Mouse (Mus musculus): ENCODE results near the gene Pax6.

Pax6 gene

DNA sequence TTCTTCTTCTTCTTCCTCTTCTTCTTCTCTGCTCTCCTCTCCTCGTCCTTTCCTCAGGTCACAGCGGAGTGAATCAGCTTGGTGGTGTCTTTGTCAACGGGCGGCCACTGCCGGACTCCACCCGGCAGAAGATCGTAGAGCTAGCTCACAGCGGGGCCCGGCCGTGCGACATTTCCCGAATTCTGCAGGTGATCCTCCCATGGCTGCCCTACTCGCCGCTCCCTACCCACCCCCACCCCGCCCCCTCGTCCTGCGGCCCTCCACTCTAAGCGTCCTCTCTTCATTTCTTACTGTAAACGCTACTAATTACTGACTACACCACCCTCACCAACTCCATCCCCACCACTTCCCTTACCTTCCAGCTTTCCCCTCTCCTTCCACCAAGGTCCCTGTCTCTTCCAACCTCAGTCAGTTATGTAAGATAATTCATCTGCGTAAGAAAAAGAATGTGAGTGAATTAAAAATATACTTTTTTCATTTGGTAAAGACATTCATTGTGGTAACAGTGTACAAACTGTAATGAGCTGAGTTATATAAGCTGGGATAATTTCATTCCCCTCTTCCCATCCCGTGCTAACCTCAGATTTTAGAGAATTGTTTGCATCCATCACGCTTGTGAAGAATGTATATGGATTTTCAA is 15.2 kb downstream of the Pax6 start:
- no peak for DNase-seq (ENCODE audit: low spot score in 2 of 2)

DNA sequence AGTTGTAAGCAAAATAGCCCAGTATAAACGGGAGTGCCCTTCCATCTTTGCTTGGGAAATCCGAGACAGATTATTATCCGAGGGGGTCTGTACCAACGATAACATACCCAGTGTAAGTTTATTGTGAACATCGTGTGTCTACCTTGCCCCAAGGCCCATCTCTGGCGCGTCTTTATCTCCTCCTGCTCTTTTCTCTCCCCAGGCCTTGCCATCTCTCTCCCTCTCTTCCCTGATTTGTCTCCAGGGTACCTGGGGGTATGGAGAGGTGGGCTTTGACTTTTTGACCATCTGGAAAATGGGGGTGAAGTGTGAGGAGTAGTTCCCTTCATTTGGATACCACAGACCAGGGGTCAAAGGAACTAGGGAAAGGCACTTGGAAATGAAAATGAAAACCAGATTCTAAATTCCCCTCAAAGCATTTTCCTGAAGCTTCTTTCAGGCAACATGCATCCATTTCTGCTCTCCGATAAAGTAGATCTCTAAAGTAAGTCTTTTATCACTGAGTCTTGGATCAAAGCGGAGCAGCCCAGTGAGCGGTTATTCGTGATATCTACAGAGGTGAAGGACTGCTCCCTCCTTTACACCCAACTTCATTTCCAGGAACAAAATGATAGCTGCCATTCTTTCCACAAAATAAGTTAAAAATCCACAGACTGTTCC is 16.4 kb downstream of the Pax6 start:
- DNase-seq (ENCODE audit: low spot score in 2 of 2), result no peak

DNA sequence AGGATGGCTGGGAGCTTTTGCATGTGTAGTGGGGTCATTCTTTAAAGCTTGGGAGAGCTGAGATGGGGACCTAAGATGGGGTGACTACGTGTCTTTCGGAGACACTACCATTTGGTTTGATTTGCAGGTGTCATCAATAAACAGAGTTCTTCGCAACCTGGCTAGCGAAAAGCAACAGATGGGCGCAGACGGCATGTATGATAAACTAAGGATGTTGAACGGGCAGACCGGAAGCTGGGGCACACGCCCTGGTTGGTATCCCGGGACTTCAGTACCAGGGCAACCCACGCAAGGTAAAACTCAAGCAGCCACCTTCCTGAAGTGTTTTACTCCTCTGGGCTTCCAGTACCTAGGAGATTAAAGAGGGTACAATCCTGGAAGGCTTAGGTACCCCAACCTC is 17.0 kb downstream of the Pax6 start:
- DNase-seq (ENCODE audit: low spot score in 2 of 2), result no peak

DNA sequence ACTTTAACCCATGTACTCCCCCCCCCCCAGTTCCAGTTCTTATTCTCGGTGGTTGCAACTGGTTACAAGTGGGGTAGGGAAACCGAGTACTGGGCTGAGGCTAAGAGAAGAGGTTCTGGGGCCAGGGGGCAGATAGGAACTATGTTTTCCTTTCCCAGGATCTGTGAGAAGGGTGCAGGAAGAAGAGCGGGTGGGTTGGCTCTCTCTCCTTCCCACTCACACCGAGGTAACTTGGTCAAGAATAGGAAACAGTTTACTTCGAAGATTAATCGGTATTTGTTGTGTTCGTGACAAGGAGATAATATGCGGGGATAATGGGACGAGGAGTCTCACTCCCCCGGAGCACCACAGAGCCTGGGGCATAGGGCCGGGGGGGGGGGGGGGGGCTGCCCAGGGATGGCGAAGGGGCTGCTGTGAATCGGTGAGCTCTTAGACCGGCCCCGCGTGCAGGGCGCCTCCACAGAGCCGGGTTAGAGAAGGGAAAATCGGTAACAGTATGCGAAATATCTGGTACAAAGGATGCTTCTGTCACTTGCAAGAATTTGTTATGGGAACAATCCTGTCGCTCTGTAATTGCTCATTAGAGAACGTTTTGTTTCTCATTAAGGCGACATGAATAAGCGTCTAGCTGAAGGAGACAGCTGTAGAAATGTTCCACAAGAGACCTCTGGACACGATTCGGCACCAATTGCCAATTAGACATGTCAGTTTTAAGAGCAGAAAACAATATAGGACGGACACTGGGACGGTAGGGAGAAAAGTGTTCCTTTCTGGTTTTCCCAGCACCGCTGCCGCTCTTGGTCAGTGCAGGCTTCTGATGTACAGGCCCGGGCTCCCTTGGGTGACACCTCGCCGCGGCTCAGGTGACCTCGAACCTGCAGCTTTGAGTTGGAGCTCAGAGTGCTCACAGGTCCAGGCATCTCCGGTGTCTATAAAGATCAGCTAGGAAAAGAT is 17.9 kb downstream of the Pax6 start:
- DNase-seq (ENCODE audit: low spot score in 2 of 2), result no peak

DNA sequence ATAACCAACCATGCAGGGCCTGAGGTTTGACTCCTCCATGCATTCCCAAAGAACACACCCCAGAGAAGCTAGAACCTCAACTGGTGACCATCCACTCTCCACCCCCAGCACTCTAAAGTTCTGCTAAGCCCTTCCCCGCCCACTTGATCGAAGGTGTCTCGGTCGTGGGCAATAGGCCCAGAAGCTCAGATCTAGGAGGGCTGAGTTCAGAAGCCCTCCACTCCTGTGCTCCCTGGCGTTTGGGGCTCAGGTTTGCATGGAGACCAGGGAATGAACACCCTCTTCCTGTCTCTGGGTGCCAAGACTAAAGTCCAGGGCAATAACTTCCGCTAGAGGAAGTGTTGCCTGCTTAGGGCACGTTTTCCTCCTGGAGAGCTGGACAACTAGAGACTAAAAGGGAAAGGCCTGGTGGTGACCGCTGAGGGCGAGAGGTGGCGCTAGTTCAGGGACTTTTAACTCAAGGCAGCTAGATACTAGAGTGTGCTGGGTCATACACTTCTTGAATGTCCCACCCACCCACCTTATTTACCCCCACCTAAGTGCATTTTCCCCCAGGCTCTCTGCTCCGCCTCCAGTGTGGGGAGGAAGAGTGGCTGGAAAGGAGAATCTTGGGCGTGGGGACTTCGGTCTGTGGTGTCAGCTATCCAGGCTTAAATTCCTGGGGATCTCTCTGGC is 18.8 kb downstream of the Pax6 start:
- no peak for DNase-seq (ENCODE audit: low spot score in 2 of 2)

DNA sequence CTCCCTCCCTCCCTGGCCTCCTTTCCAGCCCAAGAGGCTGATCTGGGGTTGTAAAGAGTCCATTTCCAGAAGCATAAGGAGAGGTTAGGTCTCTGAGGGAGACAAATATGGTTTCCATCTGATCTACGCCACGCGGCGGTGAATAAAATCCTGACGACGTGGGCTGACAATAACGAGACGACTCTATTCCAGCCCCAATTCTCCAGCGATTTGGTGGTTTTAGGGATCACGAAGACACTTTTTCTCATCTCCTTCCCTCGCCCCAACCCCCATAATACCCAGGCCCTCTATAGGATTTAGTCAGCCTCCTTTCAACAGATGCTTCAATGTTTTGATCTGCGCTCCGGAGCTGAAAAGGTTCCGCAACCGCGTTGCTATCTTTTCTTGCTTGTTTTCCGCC is 19.3 kb downstream of the Pax6 start:
- DNase-seq (ENCODE audit: low spot score in 2 of 2), result no peak

DNA sequence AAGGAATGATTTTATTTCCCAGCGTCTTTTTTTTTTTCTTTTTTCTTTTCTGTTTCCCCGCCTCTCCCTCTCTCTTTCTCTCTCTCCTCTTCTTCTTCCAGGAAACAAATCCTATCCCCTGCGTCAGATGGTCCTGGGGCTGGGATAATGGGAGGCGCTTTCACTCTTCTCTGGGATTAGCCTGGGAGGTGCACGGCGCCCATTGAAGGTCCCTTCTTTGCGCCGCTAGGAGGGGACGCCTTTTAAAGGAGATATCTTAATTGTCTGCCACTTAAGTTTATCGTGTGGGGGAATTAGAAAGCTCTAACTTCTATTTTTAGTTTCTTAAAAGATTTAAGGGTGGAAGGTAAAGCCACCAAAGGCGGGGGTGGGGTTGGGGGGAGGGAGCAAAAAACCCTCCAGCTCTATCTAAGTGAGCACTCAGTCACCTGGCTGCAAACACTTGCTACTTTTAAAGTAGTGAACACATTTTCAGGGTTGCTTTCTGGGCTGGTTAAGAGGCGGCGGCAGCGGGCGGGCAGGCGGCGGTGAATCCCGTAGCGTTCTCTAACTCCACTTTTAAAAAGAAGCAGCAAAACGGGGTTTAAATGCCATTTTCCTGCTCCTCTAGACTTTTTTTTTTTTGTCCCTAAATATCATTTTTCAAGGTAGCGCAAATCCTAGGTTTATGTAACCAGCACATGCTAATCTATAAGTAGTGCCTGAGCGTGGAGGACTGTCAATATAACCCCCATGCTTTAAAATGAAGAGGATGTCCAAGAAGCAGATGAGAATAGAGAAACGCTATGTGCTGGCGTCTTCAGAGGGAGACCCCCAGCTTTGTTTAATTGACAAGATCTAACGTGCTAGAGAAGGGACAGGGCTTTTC is 20.0 kb downstream of the Pax6 start:
- no peak for DNase-seq (ENCODE audit: low spot score in 2 of 2)

DNA sequence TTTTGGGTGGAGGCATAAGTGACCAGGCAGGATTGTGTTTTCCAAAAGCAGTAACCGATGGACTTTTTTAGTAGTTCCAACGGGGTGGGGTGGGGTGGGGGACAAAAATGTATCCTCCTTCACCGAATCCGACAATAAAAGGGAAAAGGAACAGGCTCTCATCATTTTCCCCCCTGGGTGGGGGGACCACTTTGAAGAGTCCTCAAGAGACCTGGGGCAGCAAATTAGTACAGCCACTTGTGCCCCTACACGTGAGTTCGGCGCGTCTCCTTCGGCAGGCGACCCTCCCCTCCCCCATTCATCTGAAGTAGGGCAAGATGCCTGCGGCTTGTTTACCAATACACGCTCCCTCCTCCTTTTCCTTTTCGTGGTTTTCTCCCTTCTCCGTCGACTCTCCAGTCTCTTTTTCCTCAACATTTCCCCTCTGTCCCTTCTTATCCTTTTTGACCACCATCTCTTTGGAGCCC is 20.6 kb downstream of the Pax6 start:
- no peak for DNase-seq (ENCODE audit: low spot score in 2 of 2)

DNA sequence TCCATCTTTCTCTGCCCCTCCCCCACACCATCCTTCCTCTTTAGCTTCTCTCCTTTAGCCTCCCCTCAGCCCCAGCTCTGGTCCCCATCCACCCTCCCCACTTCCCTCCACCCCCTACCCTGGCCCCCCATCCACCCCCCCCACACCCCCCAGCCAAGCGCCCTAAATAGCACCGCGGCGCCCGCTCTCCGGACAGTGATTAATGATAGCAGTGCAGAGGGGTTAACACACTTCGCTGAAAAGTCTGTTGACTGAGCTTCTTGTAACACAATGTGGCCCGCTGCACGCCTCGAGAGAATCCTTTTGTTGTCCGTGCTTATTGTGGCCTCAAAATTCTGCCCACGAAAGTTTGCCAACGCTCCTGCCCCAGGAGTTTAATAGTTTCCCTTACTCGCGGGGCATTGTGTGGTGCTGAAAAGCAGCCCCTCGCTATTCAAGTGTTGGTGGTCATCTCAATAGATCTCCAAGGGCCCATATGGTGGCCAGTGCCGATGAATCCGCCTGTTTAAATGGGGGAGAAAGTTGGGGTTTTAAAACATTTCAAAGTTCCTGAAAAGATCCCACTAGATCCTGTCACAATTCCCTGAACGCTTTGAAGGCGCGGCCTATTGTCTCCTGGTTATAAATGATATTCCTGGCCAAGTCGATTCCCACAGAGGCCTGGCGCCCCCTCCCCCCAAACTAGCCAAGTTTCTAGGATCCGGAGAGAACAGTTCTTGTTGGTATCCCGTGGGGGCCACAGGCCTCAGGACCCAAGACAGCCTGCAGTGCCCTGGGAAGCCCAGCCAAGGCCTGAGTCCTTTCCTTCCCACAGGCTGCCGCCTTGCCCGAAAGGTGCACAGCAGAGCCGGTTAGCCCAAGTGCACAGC is 21.3 kb downstream of the Pax6 start:
- DNase-seq (ENCODE audit: low spot score in 2 of 2), result no peak

DNA sequence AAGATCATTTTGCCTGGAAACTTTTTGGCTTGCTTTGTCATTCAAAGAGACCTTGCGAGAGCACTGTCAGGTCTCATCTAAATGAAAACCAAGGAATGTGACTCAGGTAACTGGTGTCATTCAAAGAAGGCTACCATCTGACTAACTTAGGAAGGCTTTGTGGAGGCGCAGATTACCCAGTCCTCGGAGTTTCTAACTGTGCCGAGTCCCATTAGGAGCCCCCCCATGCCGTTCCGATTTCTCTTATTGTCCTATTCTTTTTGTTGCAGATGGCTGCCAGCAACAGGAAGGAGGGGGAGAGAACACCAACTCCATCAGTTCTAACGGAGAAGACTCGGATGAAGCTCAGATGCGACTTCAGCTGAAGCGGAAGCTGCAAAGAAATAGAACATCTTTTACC is 22.6 kb downstream of the Pax6 start:
- DNase-seq (ENCODE audit: low spot score in 2 of 2), result no peak

DNA sequence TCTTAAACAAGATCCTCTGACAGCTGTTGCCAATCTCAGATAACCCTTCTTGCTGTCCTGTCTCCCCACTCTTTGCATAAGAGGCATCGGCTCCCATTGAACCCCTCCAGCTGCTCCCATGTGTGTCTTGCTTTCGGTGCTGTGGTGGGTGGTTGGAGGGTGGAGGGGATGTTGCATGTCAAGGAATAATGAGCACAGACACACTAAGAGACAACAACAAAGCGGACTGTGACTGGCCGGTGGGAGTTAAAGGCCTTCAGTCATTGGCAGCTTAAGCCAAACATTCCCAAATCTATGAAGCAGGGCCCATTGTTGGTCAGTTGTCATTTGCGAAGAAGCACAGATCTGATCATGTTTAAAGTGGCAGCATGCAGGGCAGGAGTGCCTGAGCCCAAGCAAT is 29.0 kb downstream of the Pax6 start:
- no peak for DNase-seq (ENCODE audit: low spot score in 2 of 2)

DNA sequence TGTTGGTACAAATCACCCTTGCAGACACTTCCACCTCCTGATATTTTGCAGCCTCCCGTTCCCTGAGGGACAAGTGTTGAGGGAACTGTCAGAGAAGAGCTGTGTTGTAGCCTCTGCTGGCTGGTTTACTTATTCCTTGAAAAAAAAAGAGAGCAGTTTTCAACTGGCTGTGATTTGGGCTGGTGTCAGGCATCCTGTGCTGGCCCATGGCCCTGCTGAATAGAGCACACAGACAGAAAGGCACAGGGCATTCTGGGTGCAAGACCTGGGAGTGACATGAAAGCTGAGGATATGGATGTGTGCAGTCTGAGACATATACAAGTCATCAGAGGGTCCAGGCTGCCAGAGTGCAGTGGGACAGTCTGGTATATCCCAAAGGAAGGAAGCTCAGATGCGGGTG is 29.9 kb downstream of the Pax6 start:
- DNase-seq (ENCODE audit: low spot score in 2 of 2), result no peak

DNA sequence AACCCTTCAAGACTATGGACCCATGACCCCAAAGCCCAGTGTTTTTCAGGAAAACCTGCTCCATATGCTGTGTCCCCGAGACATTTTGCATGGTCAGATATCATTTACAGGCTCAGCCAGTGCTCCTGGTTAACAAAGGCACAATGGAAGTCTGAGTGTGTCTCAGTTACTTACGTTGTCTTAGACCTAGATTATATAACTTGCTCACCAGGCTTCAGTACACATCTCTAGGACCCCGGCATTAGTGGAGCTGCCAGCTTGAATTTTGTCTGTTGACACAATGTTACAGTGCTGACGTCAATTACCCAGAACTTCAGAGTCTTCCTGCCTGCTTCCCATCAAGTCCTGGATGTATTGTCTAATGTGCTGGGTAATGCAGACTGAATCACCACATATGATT is 33.1 kb downstream of the Pax6 start:
- no peak for DNase-seq (ENCODE audit: low spot score in 2 of 2)

DNA sequence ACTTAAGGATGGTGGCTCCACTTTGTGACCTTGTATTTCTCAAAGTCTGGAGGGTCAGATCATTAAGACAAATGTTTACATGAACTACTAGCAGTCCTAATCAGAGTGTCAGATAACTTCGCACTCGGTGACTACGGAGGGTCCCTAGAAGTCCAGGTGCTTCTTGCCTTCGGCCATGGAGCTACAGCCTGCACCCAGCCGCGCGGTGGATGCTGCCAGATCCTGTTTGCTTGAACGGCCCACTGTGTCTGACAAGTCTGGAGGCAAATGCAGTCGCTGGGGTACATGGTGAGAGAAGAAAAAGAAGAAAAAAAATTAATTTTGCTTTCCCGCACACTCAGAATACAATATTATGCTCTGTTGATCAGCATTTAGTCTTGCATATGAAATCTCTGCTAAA is 33.9 kb downstream of the Pax6 start:
- no peak for DNase-seq (ENCODE audit: low spot score in 2 of 2)

DNA sequence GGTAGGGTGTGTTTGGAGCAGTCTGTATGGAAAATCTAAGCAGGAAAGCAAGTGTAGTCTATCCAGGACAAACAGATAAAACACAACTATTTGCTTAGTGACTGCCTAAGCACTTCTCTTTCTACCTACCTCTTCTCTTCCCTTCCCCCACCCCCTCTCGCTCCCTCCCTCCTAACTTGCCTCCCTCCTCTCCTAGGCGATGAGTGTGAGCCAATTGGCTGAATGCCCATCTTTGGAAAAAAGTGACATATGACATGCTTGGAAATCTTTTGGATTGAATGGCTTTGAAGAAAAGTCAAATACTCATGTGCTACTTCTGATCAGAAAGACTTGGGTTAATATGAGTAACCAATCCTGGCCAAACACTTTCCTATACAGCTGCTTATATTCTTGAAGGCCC is 36.6 kb downstream of the Pax6 start:
- no peak for DNase-seq (ENCODE audit: low spot score in 2 of 2)

DNA sequence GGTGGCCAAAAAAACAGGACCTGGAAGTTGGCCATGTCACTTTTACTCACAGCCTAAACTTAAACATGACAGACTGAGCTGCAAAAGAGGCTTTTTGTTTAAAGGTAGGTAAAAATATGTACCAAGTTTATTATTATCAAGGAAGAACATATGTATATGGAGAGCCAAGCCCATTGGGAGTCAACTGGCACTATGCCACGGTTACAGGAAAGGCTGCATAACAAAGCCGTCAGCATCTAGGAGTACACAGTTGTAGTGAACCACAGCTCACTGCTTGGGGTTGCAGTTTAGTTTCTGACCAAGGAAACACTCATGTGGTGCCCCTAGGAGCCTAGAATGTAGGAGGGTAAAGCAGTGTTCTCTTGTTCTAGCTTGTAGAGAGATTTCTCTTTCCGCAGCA is 40.4 kb downstream of the Pax6 start:
- no peak for DNase-seq (ENCODE audit: low spot score in 2 of 2)

DNA sequence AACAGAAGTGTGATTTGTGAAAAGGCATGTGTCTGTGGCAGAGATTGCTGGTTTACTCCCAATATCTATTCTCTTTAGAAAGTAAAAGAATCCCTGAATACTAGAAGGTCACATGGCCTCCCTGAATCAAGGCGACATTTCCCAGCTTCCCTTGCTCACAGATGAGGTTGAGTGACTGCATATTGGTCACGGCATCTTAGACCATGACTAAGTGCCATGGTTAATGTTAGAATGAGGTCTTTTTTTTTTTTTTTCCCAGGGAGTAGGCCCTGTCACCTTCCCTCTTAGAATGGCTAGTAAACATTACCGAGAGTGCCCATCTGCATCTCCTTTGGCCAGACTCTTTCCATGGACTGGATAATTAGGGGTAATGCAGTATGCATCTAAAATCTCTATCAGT is 41.8 kb downstream of the Pax6 start:
- DNase-seq (ENCODE audit: low spot score in 2 of 2), result no peak

DNA sequence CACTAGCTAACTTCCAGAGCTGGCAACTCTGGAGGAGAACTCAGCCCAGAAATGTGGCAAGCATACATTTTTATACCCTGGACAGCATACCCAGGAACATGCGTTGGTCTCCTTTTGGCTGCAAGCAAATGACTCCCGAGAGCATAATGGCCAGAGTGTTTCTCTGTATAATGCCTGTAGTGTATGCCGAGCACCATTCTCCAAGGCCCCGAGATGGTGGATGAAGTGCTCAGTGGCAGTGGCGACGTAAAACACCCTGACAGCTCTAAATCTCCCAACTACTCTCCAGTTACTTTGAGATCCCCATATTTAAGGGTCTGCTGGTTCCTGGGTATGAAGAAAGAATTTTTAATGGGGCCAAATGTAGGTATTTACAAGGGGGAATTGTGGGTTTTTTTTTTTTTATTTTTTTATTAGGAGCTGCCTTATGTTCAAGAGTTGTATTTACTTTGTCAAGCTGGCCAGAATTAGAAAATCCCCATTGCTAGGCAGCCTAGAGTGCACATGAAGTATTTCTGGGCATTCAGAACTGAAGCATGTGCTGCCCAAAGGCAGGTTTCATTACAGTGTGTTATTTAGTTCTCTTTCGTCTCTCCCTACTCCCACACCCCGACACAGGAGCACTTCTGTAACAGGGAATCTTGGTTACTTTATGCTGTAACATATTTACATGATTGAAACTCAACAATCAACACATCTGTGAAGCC is 46.9 kb downstream of the Pax6 start:
- DNase-seq (ENCODE audit: low spot score in 2 of 2), result no peak

DNA sequence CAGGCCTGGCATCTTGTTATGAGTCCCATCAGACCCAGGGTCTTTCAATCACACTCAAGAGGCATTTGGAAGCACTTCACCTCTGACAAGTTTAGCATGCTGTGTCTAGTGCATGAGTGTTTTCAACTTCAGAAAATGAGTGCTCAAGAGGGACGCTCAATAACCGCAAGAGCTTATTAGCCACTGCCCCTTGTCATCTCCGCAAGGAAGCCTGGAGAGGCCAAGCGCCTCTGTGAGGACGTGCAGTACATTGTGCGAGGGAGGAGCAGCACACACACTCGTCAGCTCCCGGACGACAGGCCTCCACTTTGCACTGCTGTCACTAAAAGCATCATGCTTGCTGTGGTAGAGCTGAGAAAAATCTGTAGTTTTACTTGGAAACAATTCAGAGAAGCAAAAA is 58.0 kb downstream of the Pax6 start:
- no peak for DNase-seq (ENCODE audit: low spot score in 2 of 2)

DNA sequence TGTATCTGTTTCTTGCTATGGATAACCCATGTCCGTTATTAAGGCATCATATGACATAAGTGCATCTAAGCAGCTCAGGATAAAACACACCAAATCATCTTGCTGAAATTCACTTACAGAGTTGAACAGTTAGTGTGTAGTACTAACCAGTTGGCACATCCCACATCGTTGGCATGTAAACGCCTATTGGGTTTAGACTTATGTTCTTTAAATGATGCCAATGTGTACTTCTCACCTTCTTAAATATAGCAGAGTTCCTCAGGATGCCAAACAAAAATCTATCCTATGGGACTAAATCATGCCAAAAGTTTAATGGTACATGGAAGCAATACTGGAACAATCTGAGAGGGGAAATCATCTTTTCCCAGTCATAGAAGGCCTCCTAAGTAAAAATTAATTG is 62.0 kb downstream of the Pax6 start:
- DNase-seq (ENCODE audit: low spot score in 2 of 2), result no peak
